Comparison of ENCODE assay signal across 23 mouse cellular contexts in genomic region chr3:9566831-9567230, GRCm38 (mm10). TPM values are rescaled to one million over a fixed set of nuclear protein-coding genes. Genes with fewer than 3 reads are reported as not detected.
DNase-seq lines count a peak whose midpoint lies in the region; ATAC-seq lines count a peak whose summit lies in the region.
"Had no signal": no experiment of that assay in that cellular context is flagged by ENCODE, and none has a peak within 500 bp of the region (broad histone marks: within the 10 kb centered on the region; RNA-seq: fewer than 3 reads in every experiment).

No protein-coding gene starts in this region.

- no peak for ATAC-seq in hindbrain, embryonic 11.5 days (ENCODE audit: low FRiP score)
- ATAC-seq: forebrain, embryonic 14.5 days; forebrain, postnatal 0 days; hindbrain, postnatal 0 days; intestine, postnatal 0 days had no signal

- H3K36me3 ChIP-seq in hindbrain, embryonic 11.5 days (ENCODE audit: control insufficient read depth, insufficient read depth, low read length): no peaks in the 10 kb centered on the region
- H3K36me3 ChIP-seq: embryonic facial prominence, embryonic 15.5 days had no signal

- WGBS in hindbrain, embryonic 11.5 days: 91% methylated on average over 3 of the region's 3 CpGs

- H3K4me2 ChIP-seq in hindbrain, embryonic 11.5 days (replicated peaks; ENCODE audit: low read depth, low read length): no peak overlapping the region
- H3K4me2 ChIP-seq: embryonic facial prominence, embryonic 12.5 days; embryonic facial prominence, embryonic 15.5 days; heart, embryonic 11.5 days; hindbrain, embryonic 14.5 days had no signal

- no peaks in the 10 kb centered on the region for H3K9me3 ChIP-seq in hindbrain, embryonic 11.5 days (ENCODE audit: control insufficient read depth, low read length)
- H3K9me3 ChIP-seq: embryonic facial prominence, embryonic 12.5 days; embryonic facial prominence, embryonic 15.5 days had no signal

- no peaks in the 10 kb centered on the region for H3K4me1 ChIP-seq in hindbrain, embryonic 11.5 days (replicated peaks; ENCODE audit: control insufficient read depth, insufficient read depth, low read length)

- peak; percentile 68 for DNase-seq in thymus, postnatal 0 days (ENCODE audit: low spot score)
- no peak for DNase-seq in thymus, adult 18-20 months
- peak; percentile 25 for DNase-seq in Muller cell, postnatal 12 days (ENCODE audit: inconsistent ontology term)
- peak; percentile 58 for DNase-seq in naive thymus-derived CD4-positive, alpha-beta T cell, adult 2 months (ENCODE audit: low read depth)
- no peak for DNase-seq in adrenal gland, postnatal 25 days
- no peak for DNase-seq in hindbrain, embryonic 11.5 days (ENCODE audit: low spot score)
- DNase-seq: adrenal gland, postnatal 10 days; cerebellum, adult 11 months; cerebellum, adult 2 months; cerebellum, adult 9-11 months; cerebellum, postnatal 25 days; forebrain, postnatal 0 days; gastrocnemius, postnatal 10 days; gastrocnemius, postnatal 36 days; heart, adult 11 months had no signal

- no peak overlapping the region for H3K4me3 ChIP-seq in hindbrain, embryonic 11.5 days (ENCODE audit: low read depth, low read length)
- H3K4me3 ChIP-seq: embryonic facial prominence, embryonic 12.5 days; embryonic facial prominence, embryonic 15.5 days had no signal

- H3K27ac ChIP-seq in hindbrain, embryonic 11.5 days (ENCODE audit: low read depth, low read length): no peak overlapping the region
- H3K27ac ChIP-seq: embryonic facial prominence, embryonic 12.5 days; embryonic facial prominence, embryonic 15.5 days; hindbrain, embryonic 14.5 days; hindbrain, postnatal 0 days had no signal

- no peaks in the 10 kb centered on the region for H3K27me3 ChIP-seq in hindbrain, embryonic 11.5 days (ENCODE audit: control insufficient read depth, insufficient read depth, low read length)
- H3K27me3 ChIP-seq: embryonic facial prominence, embryonic 12.5 days; embryonic facial prominence, embryonic 15.5 days; Patski had no signal

- no peak overlapping the region for H3K9ac ChIP-seq in hindbrain, embryonic 11.5 days (ENCODE audit: low read depth, low read length)
- H3K9ac ChIP-seq: embryonic facial prominence, embryonic 12.5 days; embryonic facial prominence, embryonic 15.5 days; forebrain, postnatal 0 days; hindbrain, embryonic 14.5 days had no signal

RNA-seq across cellular contexts. Expression of gene Zfp704, which starts 43.1 kb away (rescaled TPM):
- polyA plus RNA-seq in thymus, postnatal 0 days (2015; fragmentation: Nextera tagmentation; extraction: Ambion mirVana): 2.5 and 4.7 TPM in 2 replicates
- total RNA-seq in adrenal gland, postnatal 25 days (2021): 13.6 and 18.7 TPM in 2 replicates
- 5.9 and 7.9 TPM in 2 replicates for polyA plus RNA-seq in hindbrain, embryonic 11.5 days (2014; fragmentation: Nextera tagmentation; extraction: Ambion mirVana)

Comparison
In these comparisons a context has a peak if more than half of its experiments do, and no peak if none do; other contexts are left out.
1. DNase-seq: peak in thymus, postnatal 0 days (single experiment), Muller cell, postnatal 12 days (single experiment) and naive thymus-derived CD4-positive, alpha-beta T cell, adult 2 months (single experiment); none in thymus, adult 18-20 months (0 of 2), adrenal gland, postnatal 25 days (single experiment) and hindbrain, embryonic 11.5 days (single experiment).